Mouse (Mus musculus) midbrain, embryonic 15.5 days (tissue): ENCODE results near the gene Disc1. TPM values are rescaled to one million over a fixed set of nuclear protein-coding genes. Genes with fewer than 3 reads are reported as not detected.

ENCODE experiments used
- ATAC-seq: fragments of 200-750 bp; cut with Nextera tagmentation; replicated peaks from 2 replicates; pipeline ENCODE4 v1.8.0; 2017; ENCODE audit warnings: moderate TSS enrichment
- H3K27ac ChIP-seq: fragments of 300-500 bp; sonication (generic); 2 replicates; pipeline ENCODE4 v1.5.1; 2015; ENCODE audit warnings: mild to moderate bottlenecking, inconsistent platforms
- H3K27me3 ChIP-seq: fragments of 300-500 bp; sonication (generic); replicated peaks from 2 replicates; pipeline ENCODE4 v1.6.1; 2015; ENCODE audit warnings: inconsistent platforms
- H3K36me3 ChIP-seq: fragments of 300-500 bp; sonication (generic); replicated peaks from 2 replicates; pipeline ENCODE4 v1.6.1; 2015; ENCODE audit warnings: inconsistent platforms
- H3K4me1 ChIP-seq: fragments of 300-500 bp; sonication (generic); 2 replicates; pipeline ENCODE4 v1.6.1; 2015; ENCODE audit warnings: inconsistent platforms
- H3K4me2 ChIP-seq: fragments of 300-500 bp; sonication (generic); 2 replicates; pipeline ENCODE4 v1.6.1; 2015; ENCODE audit warnings: inconsistent platforms, mild to moderate bottlenecking, moderate library complexity
- H3K4me3 ChIP-seq: fragments of 300-500 bp; sonication (generic); 2 replicates; pipeline ENCODE4 v1.5.1; 2015; ENCODE audit warnings: mild to moderate bottlenecking, inconsistent platforms
- H3K9ac ChIP-seq: fragments of 300-500 bp; sonication (generic); 2 replicates; pipeline ENCODE4 v1.6.1; 2015; ENCODE audit warnings: mild to moderate bottlenecking, inconsistent platforms
- H3K9me3 ChIP-seq: fragments of 300-500 bp; sonication (generic); 2 replicates; pipeline ENCODE4 v1.6.1; 2016; ENCODE audit warnings: inconsistent platforms
- WGBS: fragments of 180-500 bp; shearing (Covaris S2); methylation state at CpG from one replicate; pipeline ENCODE4 v1.1.7; 2015; ENCODE audit warnings: mixed read lengths; 5-methylcytosine and 5-hydroxymethylcytosine counted together
- polyA plus RNA-seq: library from polyadenylated mRNA; unstranded; fragments of >200 nt; fragmentation: Nextera tagmentation; extraction: Ambion mirVana; gene quantifications from 2 replicates; pipeline ENCODE4 v1.2.1, GENCODE M21; 2015

Gene Disc1
- polyA plus RNA-seq, 1 experiment from 2014 or later = 1.6 TPM

GRCm38 (mm10) chr8:125271357-125271756 lies 217.4 kb downstream of the Disc1 start:
- Histone ChIP-seq H3K4me3 (no peak overlapping the region), H3K27ac (no peak overlapping the region), H3K4me1 (peaks cover 8% of the 10 kb centered on the region; the same call in 1 of the 2 replicates), H3K36me3 (no peaks in the 10 kb centered on the region), H3K27me3 (no peaks in the 10 kb centered on the region), H3K9me3 (no peaks in the 10 kb centered on the region), H3K9ac (no peak overlapping the region), H3K4me2 (no peak overlapping the region)
- ATAC-seq = no peak
- WGBS = 76% methylated on average over 5 of the region's 5 CpGs

GRCm38 (mm10) chr8:125272089-125272866 lies 218.3 kb downstream of the Disc1 start:
- no peaks in the 10 kb centered on the region for H3K27me3 ChIP-seq
- no peak overlapping the region for H3K4me3 ChIP-seq
- peaks cover 14% of the 10 kb centered on the region for H3K4me1 ChIP-seq
- 31% methylated on average over 13 of the region's 13 CpGs for WGBS
- H3K9me3 ChIP-seq = no peaks in the 10 kb centered on the region
- no peak overlapping the region for H3K4me2 ChIP-seq
- ATAC-seq = no peak
- H3K27ac ChIP-seq = no peak overlapping the region
- no peaks in the 10 kb centered on the region for H3K36me3 ChIP-seq
- no peak overlapping the region for H3K9ac ChIP-seq

- Histone ChIP-seq H3K36me3 (no peaks in the 10 kb centered on the region), H3K9me3 (no peaks in the 10 kb centered on the region), H3K4me2 (no peak overlapping the region), H3K4me1 (peaks cover 11% of the 10 kb centered on the region), H3K27ac (peak overlapping the region; percentile 56), H3K4me3 (no peak overlapping the region), H3K27me3 (no peaks in the 10 kb centered on the region; the same call in 1 of the 2 replicates), H3K9ac (no peak overlapping the region)
- ATAC-seq = peak; percentile 52; the same call in 1 of the 2 replicates
- 8% methylated on average over 11 of the region's 11 CpGs for WGBS
Observed at GRCm38 (mm10) chr8:125277071-125277682, 223.2 kb downstream of the Disc1 start.

- WGBS = 82% methylated on average over 2 of the region's 2 CpGs
- H3K27ac ChIP-seq = no peak overlapping the region
- H3K36me3 ChIP-seq = no peaks in the 10 kb centered on the region
- H3K4me1 ChIP-seq = peaks cover 11% of the 10 kb centered on the region
- H3K9me3 ChIP-seq = no peaks in the 10 kb centered on the region
- H3K4me2 ChIP-seq = no peak overlapping the region
- no peak overlapping the region for H3K9ac ChIP-seq
- no peaks in the 10 kb centered on the region; the same call in 1 of the 2 replicates for H3K27me3 ChIP-seq
- no peak for ATAC-seq
- H3K4me3 ChIP-seq = no peak overlapping the region
Observed at GRCm38 (mm10) chr8:125279156-125279555, 225.2 kb downstream of the Disc1 start.

- Histone ChIP-seq H3K4me2 (no peak overlapping the region), H3K4me3 (no peak overlapping the region), H3K9me3 (no peaks in the 10 kb centered on the region), H3K27ac (no peak overlapping the region), H3K4me1 (peaks cover 11% of the 10 kb centered on the region), H3K9ac (no peak overlapping the region), H3K27me3 (no peaks in the 10 kb centered on the region; the same call in 1 of the 2 replicates), H3K36me3 (no peaks in the 10 kb centered on the region)
- ATAC-seq = no peak
- 68% methylated on average over 4 of the region's 4 CpGs for WGBS
Observed at GRCm38 (mm10) chr8:125279892-125280291, 225.9 kb downstream of the Disc1 start.

GRCm38 (mm10) chr8:125282531-125282930 lies 228.5 kb downstream of the Disc1 start:
- H3K4me3 ChIP-seq = no peak overlapping the region
- H3K9me3 ChIP-seq = no peaks in the 10 kb centered on the region
- WGBS = 34% methylated on average over 7 of the region's 7 CpGs

GRCm38 (mm10) chr8:125283542-125283941 lies 229.5 kb downstream of the Disc1 start:
- Histone ChIP-seq H3K27me3 (no peaks in the 10 kb centered on the region; the same call in 1 of the 2 replicates), H3K9me3 (no peaks in the 10 kb centered on the region), H3K4me3 (no peak overlapping the region), H3K9ac (no peak overlapping the region), H3K4me1 (peaks cover 4% of the 10 kb centered on the region; the same call in 1 of the 2 replicates), H3K4me2 (no peak overlapping the region), H3K27ac (no peak overlapping the region), H3K36me3 (no peaks in the 10 kb centered on the region)
- WGBS = 64% methylated on average over 6 of the region's 6 CpGs
- no peak for ATAC-seq

More at GRCm38 (mm10) chr8:125282531-125282930, 228.5 kb downstream of the Disc1 start:
- no peak overlapping the region for H3K9ac ChIP-seq
- H3K27ac ChIP-seq = no peak overlapping the region
- ATAC-seq = no peak
- H3K36me3 ChIP-seq = no peaks in the 10 kb centered on the region
- H3K4me2 ChIP-seq = no peak overlapping the region
- no peaks in the 10 kb centered on the region; the same call in 1 of the 2 replicates for H3K27me3 ChIP-seq
- H3K4me1 ChIP-seq = peaks cover 7% of the 10 kb centered on the region

GRCm38 (mm10) chr8:125284875-125285274 lies 230.9 kb downstream of the Disc1 start:
- WGBS = 77% methylated on average over 4 of the region's 4 CpGs
- no peak overlapping the region for H3K4me2 ChIP-seq
- H3K4me3 ChIP-seq = no peak overlapping the region
- no peak for ATAC-seq
- no peaks in the 10 kb centered on the region for H3K9me3 ChIP-seq
- H3K27ac ChIP-seq = no peak overlapping the region
- H3K27me3 ChIP-seq = no peaks in the 10 kb centered on the region; the same call in 1 of the 2 replicates
- H3K4me1 ChIP-seq = peaks cover 4% of the 10 kb centered on the region; the same call in 1 of the 2 replicates
- H3K9ac ChIP-seq = no peak overlapping the region
- H3K36me3 ChIP-seq = no peaks in the 10 kb centered on the region

GRCm38 (mm10) chr8:125285391-125285790 lies 231.4 kb downstream of the Disc1 start:
- Histone ChIP-seq H3K4me2 (no peak overlapping the region), H3K4me3 (no peak overlapping the region), H3K9me3 (no peaks in the 10 kb centered on the region), H3K36me3 (no peaks in the 10 kb centered on the region), H3K4me1 (peaks cover 4% of the 10 kb centered on the region; the same call in 1 of the 2 replicates), H3K9ac (no peak overlapping the region), H3K27ac (no peak overlapping the region), H3K27me3 (no peaks in the 10 kb centered on the region; the same call in 1 of the 2 replicates)
- no peak for ATAC-seq
- WGBS = 65% methylated on average over 8 of the region's 8 CpGs

- peaks cover 4% of the 10 kb centered on the region; the same call in 1 of the 2 replicates for H3K4me1 ChIP-seq
- WGBS = 79% methylated on average over 12 of the region's 12 CpGs
Observed at GRCm38 (mm10) chr8:125285966-125286681, 232.1 kb downstream of the Disc1 start.

GRCm38 (mm10) chr8:125287311-125287710 lies 233.3 kb downstream of the Disc1 start:
- Histone ChIP-seq H3K27me3 (no peaks in the 10 kb centered on the region; the same call in 1 of the 2 replicates), H3K36me3 (no peaks in the 10 kb centered on the region), H3K4me1 (peaks cover 4% of the 10 kb centered on the region; the same call in 1 of the 2 replicates), H3K27ac (no peak overlapping the region), H3K9me3 (no peaks in the 10 kb centered on the region), H3K4me3 (no peak overlapping the region), H3K9ac (no peak overlapping the region), H3K4me2 (no peak overlapping the region)
- ATAC-seq = no peak
- WGBS = 84% methylated on average over 4 of the region's 4 CpGs

More at GRCm38 (mm10) chr8:125285966-125286681, 232.1 kb downstream of the Disc1 start:
- Histone ChIP-seq H3K9me3 (no peaks in the 10 kb centered on the region), H3K36me3 (no peaks in the 10 kb centered on the region), H3K27me3 (no peaks in the 10 kb centered on the region; the same call in 1 of the 2 replicates), H3K4me2 (no peak overlapping the region), H3K27ac (no peak overlapping the region), H3K4me3 (no peak overlapping the region), H3K9ac (no peak overlapping the region)
- no peak for ATAC-seq

- Histone ChIP-seq H3K27ac (no peak overlapping the region), H3K36me3 (no peaks in the 10 kb centered on the region), H3K27me3 (no peaks in the 10 kb centered on the region; the same call in 1 of the 2 replicates), H3K9ac (no peak overlapping the region), H3K4me2 (no peak overlapping the region), H3K9me3 (no peaks in the 10 kb centered on the region), H3K4me3 (no peak overlapping the region), H3K4me1 (peaks cover 6% of the 10 kb centered on the region; the same call in 1 of the 2 replicates)
- WGBS = 72% methylated on average over 7 of the region's 7 CpGs
- ATAC-seq = no peak
Observed at GRCm38 (mm10) chr8:125287841-125288341, 233.9 kb downstream of the Disc1 start.
